Mouse (Mus musculus): ENCODE data around the gene Ccdc141. TPM values are rescaled to one million over a fixed set of nuclear protein-coding genes. Genes with fewer than 3 reads are reported as not detected.

The Ccdc141 gene
- polyA plus RNA-seq, 1 experiment from 2014 or later = 19.6 TPM

DNA sequence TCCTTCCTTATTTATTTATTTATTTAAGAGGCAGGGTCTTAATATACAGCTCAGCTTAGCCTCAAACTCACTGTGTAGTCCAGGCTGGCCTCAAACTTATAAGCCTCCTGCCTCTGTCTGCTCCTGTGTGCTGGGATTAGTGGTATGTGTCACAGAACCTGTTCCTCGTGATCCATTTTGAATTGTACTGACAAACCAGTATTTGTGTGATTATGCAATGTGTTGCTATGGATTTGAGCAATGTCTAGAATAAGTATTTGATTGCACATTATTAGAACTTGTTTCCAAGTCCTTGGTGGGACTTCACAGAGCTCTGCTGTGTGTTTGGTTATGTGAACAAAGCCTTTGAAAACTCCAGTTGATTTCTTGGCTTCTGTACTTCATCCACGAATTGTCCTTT lies 167.3 kb downstream of the Ccdc141 start:
- Histone ChIP-seq H3K36me3 (ENCODE audit: control insufficient read depth, insufficient read depth, low read length) (no peaks in the 10 kb centered on the region), H3K4me1 (replicated peaks; ENCODE audit: control insufficient read depth, insufficient read depth, low read length) (no peaks in the 10 kb centered on the region), H3K4me2 (ENCODE audit: low read depth, low read length) (no peak overlapping the region), H3K9ac (ENCODE audit: low read length) (no peak overlapping the region), H3K4me3 (ENCODE audit: low read length) (no peak overlapping the region), H3K27ac (ENCODE audit: low read length) (no peak overlapping the region), H3K27me3 (ENCODE audit: control insufficient read depth, insufficient read depth, low read depth, low read length) (no peaks in the 10 kb centered on the region), H3K9me3 (ENCODE audit: control insufficient read depth, low read length) (no peaks in the 10 kb centered on the region)
- WGBS = 58% methylated on average over 2 of the region's 2 CpGs
- ATAC-seq (ENCODE audit: low read depth) = no peak

DNA sequence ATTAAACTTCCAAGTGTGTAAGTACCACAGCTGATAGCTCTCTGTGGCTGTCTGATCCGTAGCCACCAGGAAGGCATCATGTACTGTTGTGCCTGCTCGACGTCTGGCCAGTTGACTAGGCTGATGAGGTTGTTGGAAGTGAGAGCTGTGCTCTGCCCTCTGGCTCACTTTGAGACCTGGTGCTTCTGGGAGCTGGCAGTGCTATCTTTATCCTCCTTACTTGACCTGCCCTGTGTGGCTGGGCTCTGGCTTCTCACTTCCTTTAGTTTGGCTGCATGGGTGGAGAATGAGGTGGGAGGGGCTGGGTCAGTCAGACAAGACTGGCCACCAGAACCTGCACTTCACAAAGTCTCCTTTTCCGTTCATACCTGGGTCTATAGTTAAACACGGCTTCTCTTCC lies 172.1 kb downstream of the Ccdc141 start:
- Histone ChIP-seq H3K9ac (ENCODE audit: low read length) (no peak overlapping the region), H3K4me1 (replicated peaks; ENCODE audit: control insufficient read depth, insufficient read depth, low read length) (no peaks in the 10 kb centered on the region), H3K27ac (ENCODE audit: low read length) (no peak overlapping the region), H3K4me3 (ENCODE audit: low read length) (no peak overlapping the region), H3K9me3 (ENCODE audit: control insufficient read depth, low read length) (no peaks in the 10 kb centered on the region), H3K27me3 (ENCODE audit: control insufficient read depth, insufficient read depth, low read depth, low read length) (no peaks in the 10 kb centered on the region), H3K36me3 (ENCODE audit: control insufficient read depth, insufficient read depth, low read length) (no peaks in the 10 kb centered on the region), H3K4me2 (ENCODE audit: low read depth, low read length) (no peak overlapping the region)
- ATAC-seq (ENCODE audit: low read depth) = no peak
- 58% methylated on average over 5 of the region's 5 CpGs for WGBS

DNA sequence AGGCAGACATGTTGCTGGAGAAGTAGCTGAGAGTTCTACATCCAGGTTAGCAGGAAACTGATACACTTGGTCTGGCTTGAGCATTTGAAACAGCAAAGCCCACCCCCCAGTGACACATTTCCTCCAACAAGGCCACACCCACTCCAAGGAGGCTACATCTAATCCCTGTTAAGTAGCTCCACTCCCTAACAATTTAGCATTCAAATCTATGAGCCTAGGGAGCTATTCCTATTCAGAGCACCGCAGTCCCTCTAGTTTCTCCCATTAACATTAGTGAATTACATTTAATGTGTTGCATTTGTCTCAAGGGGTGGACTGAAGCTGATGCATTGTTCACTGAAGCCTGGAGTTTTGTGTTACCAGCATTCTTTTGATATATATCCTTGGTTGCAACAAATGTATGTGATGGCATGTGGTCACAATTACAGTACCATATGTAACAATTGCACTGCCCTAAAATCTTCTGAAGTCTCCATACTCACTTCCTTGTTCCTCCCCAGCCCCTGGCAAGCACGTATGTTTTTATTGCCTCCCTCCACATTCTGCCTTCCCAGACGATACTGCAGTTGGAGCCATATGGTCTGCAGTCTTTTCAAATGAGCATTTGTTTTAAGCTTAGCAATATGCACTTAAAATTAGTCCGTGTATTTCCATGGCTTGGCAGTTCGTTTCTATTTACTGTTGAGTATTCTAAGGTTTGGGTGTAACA lies 177.8 kb downstream of the Ccdc141 start:
- Histone ChIP-seq H3K4me3 (ENCODE audit: low read length) (no peak overlapping the region), H3K27ac (ENCODE audit: low read length) (no peak overlapping the region), H3K27me3 (ENCODE audit: control insufficient read depth, insufficient read depth, low read depth, low read length) (no peaks in the 10 kb centered on the region), H3K36me3 (ENCODE audit: control insufficient read depth, insufficient read depth, low read length) (no peaks in the 10 kb centered on the region), H3K9me3 (ENCODE audit: control insufficient read depth, low read length) (no peaks in the 10 kb centered on the region), H3K9ac (ENCODE audit: low read length) (no peak overlapping the region), H3K4me1 (replicated peaks; ENCODE audit: control insufficient read depth, insufficient read depth, low read length) (no peaks in the 10 kb centered on the region), H3K4me2 (ENCODE audit: low read depth, low read length) (no peak overlapping the region)
- 81% methylated on average over 5 of the region's 5 CpGs for WGBS
- ATAC-seq (ENCODE audit: low read depth) = no peak

DNA sequence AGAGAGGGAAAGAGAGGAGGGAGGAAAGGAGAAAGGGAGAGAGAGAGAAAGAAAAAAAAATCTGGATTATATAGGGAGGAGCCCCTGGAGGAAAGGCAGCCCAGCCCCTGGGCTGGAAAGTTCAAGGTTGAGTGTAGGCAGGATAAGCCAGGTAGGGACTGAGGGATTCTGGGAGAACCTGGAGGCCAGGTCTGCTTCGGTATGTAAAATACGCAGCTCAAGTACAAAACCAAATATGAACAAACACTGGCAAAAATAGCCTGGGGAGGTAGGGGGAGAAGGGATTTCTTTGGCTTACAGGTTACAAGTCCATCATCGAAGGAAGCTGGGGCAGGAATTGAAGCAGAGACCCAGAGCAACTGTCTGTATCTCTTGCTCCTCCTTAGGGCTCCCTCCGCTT lies 183.1 kb downstream of the Ccdc141 start:
- peak overlapping the region; percentile 31; the same call in 1 of the 2 replicates for H3K27ac ChIP-seq (ENCODE audit: low read length)
- no peaks in the 10 kb centered on the region for H3K9me3 ChIP-seq (ENCODE audit: control insufficient read depth, low read length)
- no peaks in the 10 kb centered on the region for H3K36me3 ChIP-seq (ENCODE audit: control insufficient read depth, insufficient read depth, low read length)
- H3K4me1 ChIP-seq (replicated peaks; ENCODE audit: control insufficient read depth, insufficient read depth, low read length) = no peaks in the 10 kb centered on the region
- H3K27me3 ChIP-seq (ENCODE audit: control insufficient read depth, insufficient read depth, low read depth, low read length) = no peaks in the 10 kb centered on the region
- ATAC-seq (ENCODE audit: low read depth) = peak; percentile 66
- 73% methylated on average over 4 of the region's 4 CpGs for WGBS
- H3K4me3 ChIP-seq (ENCODE audit: low read length) = no peak overlapping the region
- H3K9ac ChIP-seq (ENCODE audit: low read length) = no peak overlapping the region
- no peak overlapping the region for H3K4me2 ChIP-seq (ENCODE audit: low read depth, low read length)

DNA sequence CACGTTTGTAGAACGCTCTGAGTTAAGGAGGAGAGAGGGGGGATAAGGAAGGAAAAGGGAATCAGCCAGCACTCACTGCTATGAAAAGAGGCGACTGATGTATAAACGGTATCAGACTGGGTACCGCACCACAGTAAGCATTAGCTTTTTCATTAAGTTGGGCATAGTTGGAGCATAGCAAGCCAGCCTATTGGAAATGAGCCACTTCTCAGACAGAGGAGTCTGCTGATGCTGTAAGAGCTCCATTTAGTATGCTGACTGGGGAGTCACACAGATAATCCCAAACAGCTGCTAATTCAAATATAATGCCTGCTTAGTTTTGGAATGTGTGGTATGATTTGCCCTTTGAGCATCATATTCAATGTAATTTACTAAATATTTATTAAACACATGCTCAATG lies 186.1 kb downstream of the Ccdc141 start:
- H3K9me3 ChIP-seq (ENCODE audit: control insufficient read depth, low read length) = no peaks in the 10 kb centered on the region
- H3K9ac ChIP-seq (ENCODE audit: low read length) = no peak overlapping the region
- WGBS = 64% methylated on average over 5 of the region's 5 CpGs
- H3K27ac ChIP-seq (ENCODE audit: low read length) = no peak overlapping the region
- H3K36me3 ChIP-seq (ENCODE audit: control insufficient read depth, insufficient read depth, low read length) = no peaks in the 10 kb centered on the region
- H3K4me1 ChIP-seq (replicated peaks; ENCODE audit: control insufficient read depth, insufficient read depth, low read length) = peaks cover 4% of the 10 kb centered on the region; the same call in 1 of the 2 replicates
- no peak overlapping the region for H3K4me3 ChIP-seq (ENCODE audit: low read length)
- no peak for ATAC-seq (ENCODE audit: low read depth)
- H3K27me3 ChIP-seq (ENCODE audit: control insufficient read depth, insufficient read depth, low read depth, low read length) = no peaks in the 10 kb centered on the region
- no peak overlapping the region for H3K4me2 ChIP-seq (ENCODE audit: low read depth, low read length)

DNA sequence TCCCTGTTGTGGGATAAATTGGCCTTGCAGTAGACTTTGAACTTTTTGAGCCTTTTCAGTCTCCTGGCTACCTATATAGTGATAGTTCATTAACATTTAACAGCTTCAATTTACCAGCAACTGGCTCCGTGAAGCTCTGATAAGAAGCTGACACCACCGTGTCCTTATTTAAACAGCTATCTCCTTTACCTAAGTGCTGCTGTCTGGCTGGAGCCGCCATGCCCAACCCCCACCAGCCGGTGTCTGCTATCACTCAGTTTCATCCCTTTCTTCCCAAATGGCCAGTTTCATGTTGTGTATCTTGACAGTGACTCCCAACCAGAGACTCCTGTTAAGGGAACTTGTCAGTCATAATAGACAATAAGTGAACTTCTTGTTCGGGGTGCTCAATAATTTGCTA lies 186.8 kb downstream of the Ccdc141 start:
- no peak for ATAC-seq (ENCODE audit: low read depth)
- H3K36me3 ChIP-seq (ENCODE audit: control insufficient read depth, insufficient read depth, low read length) = no peaks in the 10 kb centered on the region
- 25% methylated on average over 5 of the region's 5 CpGs for WGBS
- H3K4me2 ChIP-seq (ENCODE audit: low read depth, low read length) = no peak overlapping the region
- H3K4me1 ChIP-seq (replicated peaks; ENCODE audit: control insufficient read depth, insufficient read depth, low read length) = peaks cover 4% of the 10 kb centered on the region; the same call in 1 of the 2 replicates
- H3K9ac ChIP-seq (ENCODE audit: low read length) = no peak overlapping the region
- no peak overlapping the region for H3K27ac ChIP-seq (ENCODE audit: low read length)
- no peaks in the 10 kb centered on the region for H3K27me3 ChIP-seq (ENCODE audit: control insufficient read depth, insufficient read depth, low read depth, low read length)
- no peaks in the 10 kb centered on the region for H3K9me3 ChIP-seq (ENCODE audit: control insufficient read depth, low read length)
- no peak overlapping the region for H3K4me3 ChIP-seq (ENCODE audit: low read length)

DNA sequence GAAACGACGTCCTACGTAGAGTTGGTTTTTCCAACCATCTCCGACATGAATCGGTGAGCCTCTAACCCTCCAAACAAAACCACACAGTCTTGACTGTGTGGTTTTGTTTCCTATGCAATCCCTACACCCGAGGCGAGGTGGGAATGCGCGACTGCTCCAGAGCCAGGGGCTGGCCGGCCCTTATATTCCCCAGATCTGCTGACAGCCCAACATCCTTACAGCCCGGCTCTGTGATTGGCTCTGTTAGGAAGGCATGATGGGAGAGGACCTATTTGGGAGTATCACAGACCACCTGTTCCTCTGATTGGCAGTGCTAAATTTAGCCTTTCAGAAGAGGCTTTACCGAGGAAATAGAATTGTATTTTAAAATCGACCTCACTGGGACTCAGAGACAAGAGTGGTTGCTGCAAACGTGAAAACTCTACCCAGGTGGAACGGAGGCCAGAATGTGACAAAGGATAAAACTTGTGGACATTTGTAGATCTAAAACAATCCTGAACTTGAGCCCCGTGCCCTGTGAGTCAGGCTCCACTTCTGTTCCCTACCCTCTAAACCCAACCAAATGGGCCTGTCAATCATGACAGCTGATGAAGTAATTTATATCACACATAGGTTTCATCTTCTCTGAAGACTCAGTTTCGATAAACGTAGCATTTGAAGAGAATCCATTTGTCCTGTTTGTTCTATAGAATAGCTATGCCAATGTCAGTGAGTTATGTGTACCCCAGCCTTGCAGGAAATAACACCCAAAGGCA lies 187.9 kb downstream of the Ccdc141 start, which contains the start of gene Ttn:
Gene Ttn, minus strand, starts transcription at position 157 of the 755 bp plus-strand sequence.
- ATAC-seq (ENCODE audit: low read depth) = peak; percentile 23; the same call in 1 of the 2 replicates
- Histone ChIP-seq H3K4me1 (replicated peaks; ENCODE audit: control insufficient read depth, insufficient read depth, low read length) (peaks cover 4% of the 10 kb centered on the region; the same call in 1 of the 2 replicates), H3K4me3 (ENCODE audit: low read length) (no peak within 1 kb of the TSS), H3K4me2 (ENCODE audit: low read depth, low read length) (no peak within 1 kb of the TSS), H3K9ac (ENCODE audit: low read length) (no peak within 1 kb of the TSS), H3K36me3 (ENCODE audit: control insufficient read depth, insufficient read depth, low read length) (no peaks in the 10 kb centered on the region), H3K27me3 (ENCODE audit: control insufficient read depth, insufficient read depth, low read depth, low read length) (no peaks in the 10 kb centered on the region), H3K9me3 (ENCODE audit: control insufficient read depth, low read length) (no peaks in the 10 kb centered on the region), H3K27ac (ENCODE audit: low read length) (no peak within 1 kb of the TSS)
- 76% methylated on average over 18 of the region's 18 CpGs for whole genome bisulfite sequencing

DNA sequence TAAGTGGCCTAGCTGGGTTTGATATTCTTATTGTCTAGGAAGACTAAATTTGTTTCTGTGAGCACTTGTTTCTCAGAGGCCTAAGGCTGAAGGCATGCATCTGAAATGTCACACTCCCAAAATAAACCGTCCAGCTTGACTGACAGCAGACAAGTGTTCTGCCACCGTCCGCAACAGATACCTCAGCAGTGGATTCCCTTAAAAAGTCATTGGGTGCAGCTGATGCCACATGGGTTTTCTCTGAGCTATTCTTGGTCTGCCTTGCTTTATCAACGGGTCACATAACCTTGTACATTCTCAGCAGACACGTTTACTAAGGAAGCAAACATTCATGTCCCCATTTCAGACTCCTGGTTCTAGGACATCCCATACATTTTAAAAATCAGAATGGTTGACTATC lies 188.7 kb downstream of the Ccdc141 start:
- 58% methylated on average over 5 of the region's 5 CpGs for WGBS
- Histone ChIP-seq H3K4me2 (ENCODE audit: low read depth, low read length) (no peak overlapping the region), H3K4me3 (ENCODE audit: low read length) (no peak overlapping the region), H3K27me3 (ENCODE audit: control insufficient read depth, insufficient read depth, low read depth, low read length) (no peaks in the 10 kb centered on the region), H3K27ac (ENCODE audit: low read length) (no peak overlapping the region), H3K9me3 (ENCODE audit: control insufficient read depth, low read length) (no peaks in the 10 kb centered on the region), H3K4me1 (replicated peaks; ENCODE audit: control insufficient read depth, insufficient read depth, low read length) (peaks cover 4% of the 10 kb centered on the region; the same call in 1 of the 2 replicates), H3K36me3 (ENCODE audit: control insufficient read depth, insufficient read depth, low read length) (no peaks in the 10 kb centered on the region), H3K9ac (ENCODE audit: low read length) (no peak overlapping the region)
- no peak for ATAC-seq (ENCODE audit: low read depth)

DNA sequence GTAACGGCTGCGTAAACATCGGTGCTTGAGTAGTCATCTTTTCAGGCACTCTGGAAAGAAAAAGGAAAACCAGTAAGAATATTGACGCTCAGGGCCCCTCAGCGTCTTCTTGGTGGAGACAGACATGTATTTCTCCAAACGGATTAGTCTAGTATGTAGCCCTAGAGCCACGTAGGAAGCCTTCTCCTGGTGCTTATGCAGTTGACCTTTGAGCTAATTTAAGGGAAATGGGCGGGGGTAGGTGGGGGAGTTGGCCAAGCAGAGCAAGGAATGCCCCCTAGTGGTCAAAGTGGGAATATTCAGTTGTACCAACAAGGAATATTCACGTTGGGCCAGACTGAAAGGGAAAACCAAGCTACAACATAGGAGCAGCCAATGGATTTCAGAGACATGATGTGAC lies 190.3 kb downstream of the Ccdc141 start:
- Histone ChIP-seq H3K27me3 (ENCODE audit: control insufficient read depth, insufficient read depth, low read depth, low read length) (no peaks in the 10 kb centered on the region), H3K36me3 (ENCODE audit: control insufficient read depth, insufficient read depth, low read length) (no peaks in the 10 kb centered on the region), H3K4me1 (replicated peaks; ENCODE audit: control insufficient read depth, insufficient read depth, low read length) (peaks cover 4% of the 10 kb centered on the region; the same call in 1 of the 2 replicates), H3K4me3 (ENCODE audit: low read length) (no peak overlapping the region), H3K9me3 (ENCODE audit: control insufficient read depth, low read length) (no peaks in the 10 kb centered on the region), H3K27ac (ENCODE audit: low read length) (no peak overlapping the region), H3K9ac (ENCODE audit: low read length) (no peak overlapping the region), H3K4me2 (ENCODE audit: low read depth, low read length) (no peak overlapping the region)
- WGBS = 52% methylated on average over 9 of the region's 9 CpGs
- ATAC-seq (ENCODE audit: low read depth) = no peak
